Mouse (Mus musculus) small intestine, adult 2 months (tissue): ENCODE results near the gene Faf1. TPM values are rescaled to one million over a fixed set of nuclear protein-coding genes. Genes with fewer than 3 reads are reported as not detected.

ENCODE experiments used
- H3K27ac ChIP-seq: fragments of 200-500 bp; 2 replicates; pipeline ENCODE4 v1.5.1; 2012; ENCODE audit warnings: low read depth, low read length, control low read depth, inconsistent platforms; ENCODE audit not compliant: insufficient read depth
- H3K27me3 ChIP-seq: fragments of 200-500 bp; 2 replicates; pipeline ENCODE4 v1.6.1; 2012; ENCODE audit warnings: mild to moderate bottlenecking, moderate library complexity, low read length, inconsistent platforms; ENCODE audit not compliant: control insufficient read depth, insufficient read depth
- H3K36me3 ChIP-seq: fragments of 200-500 bp; 2 replicates; pipeline ENCODE4 v1.6.1; 2012; ENCODE audit warnings: mild to moderate bottlenecking, low read length, control low read depth, inconsistent platforms; ENCODE audit not compliant: control insufficient read depth, insufficient read depth
- H3K4me1 ChIP-seq: fragments of 200-500 bp; 2 replicates; pipeline ENCODE4 v1.6.1; 2012; ENCODE audit warnings: low read length, inconsistent platforms, mixed read lengths; ENCODE audit not compliant: control insufficient read depth, insufficient read depth, insufficient read length
- H3K4me3 ChIP-seq: fragments of 200-500 bp; 2 replicates; pipeline ENCODE4 v1.5.1; 2012; ENCODE audit warnings: low read depth, mild to moderate bottlenecking, control low read depth, inconsistent platforms, low read length, moderate library complexity
- CTCF ChIP-seq: fragments of 200-500 bp; IDR thresholded peaks from 2 replicates; pipeline ENCODE4 v1.5.1; 2012; ENCODE audit warnings: low read depth, mild to moderate bottlenecking, control low read depth, inconsistent platforms, low read length, moderate library complexity, mixed read lengths; ENCODE audit not compliant: insufficient replicate concordance, insufficient read length; ENCODE audit errors: extremely low read depth
- POLR2A ChIP-seq: fragments of 200-500 bp; IDR thresholded peaks from 2 replicates; pipeline ENCODE4 v1.6.1; 2012; ENCODE audit warnings: low read depth, mild to moderate bottlenecking, control low read depth, inconsistent platforms, low read length, moderate library complexity
- WGBS: fragments of 180-500 bp; shearing (Covaris S2); methylation state at CpG from one replicate; pipeline ENCODE4 v1.1.7; 2018; 5-methylcytosine and 5-hydroxymethylcytosine counted together
- polyA plus RNA-seq: library from polyadenylated mRNA; depleted of rRNA; stranded (reverse); fragments of >200 nt; gene quantifications from 2 replicates; pipeline ENCODE4 v1.2.3, GENCODE M21; 2012; rRNA removed

Faf1 gene
- polyA plus RNA-seq, 1 experiment, result 7.4 TPM

- H3K4me1 ChIP-seq, result no peaks in the 10 kb centered on the region
- no peak overlapping the region for H3K4me3 ChIP-seq
- peaks cover 40% of the 10 kb centered on the region for H3K27me3 ChIP-seq
- 46% methylated on average over 6 of the region's 6 CpGs for WGBS
- no peak for TF ChIP-seq POLR2A
- no peak for TF ChIP-seq CTCF
- no peak overlapping the region for H3K27ac ChIP-seq
- no peaks in the 10 kb centered on the region for H3K36me3 ChIP-seq
Measured at GRCm38 (mm10) chr4:109989213-109989612, 312.8 kb downstream of the Faf1 start.

- Histone ChIP-seq H3K36me3 (no peaks in the 10 kb centered on the region), H3K27ac (no peak overlapping the region), H3K4me1 (no peaks in the 10 kb centered on the region), H3K4me3 (no peak overlapping the region), H3K27me3 (no peaks in the 10 kb centered on the region)
- 97% methylated on average over 1 of the region's 1 CpGs for WGBS
- TF ChIP-seq CTCF (no peak), POLR2A (no peak)
Measured at GRCm38 (mm10) chr4:110006044-110006443, 329.7 kb downstream of the Faf1 start.

Other genes starting within 250 kb of the Faf1 start
- 17.0 and 27.2 TPM in 2 replicates for gene Rnf11, start 191.9 kb upstream of the Faf1 start, polyA plus RNA-seq
- not detected in 2 replicates for gene 4930522H14Rik, start 145.3 kb upstream of the Faf1 start, polyA plus RNA-seq
- gene Cdkn2c, start 9.4 kb upstream of the Faf1 start, polyA plus RNA-seq, result 3.9 and 6.0 TPM in 2 replicates